Mouse (Mus musculus) thymus, adult 2 months (tissue): ENCODE data around the gene Crabp2. TPM values are rescaled to one million over a fixed set of nuclear protein-coding genes. Genes with fewer than 3 reads are reported as not detected.
A peak's percentile ranks its signal among the peaks of the same experiment; 100 is the strongest.

Source experiments
- DNase-seq: peaks from one replicate; pipeline ENCODE4 v3.0.0; 2021
- H3K27ac ChIP-seq: fragments of 200-500 bp; 2 replicates; pipeline ENCODE4 v1.5.1; 2012; ENCODE audit warnings: low read length, control low read depth; ENCODE audit not compliant: control insufficient read depth, insufficient read depth
- H3K27me3 ChIP-seq: fragments of 200-500 bp; 2 replicates; pipeline ENCODE4 v1.6.1; 2012; ENCODE audit warnings: mild to moderate bottlenecking, low read length, moderate library complexity, mixed read lengths; ENCODE audit not compliant: control insufficient read depth, insufficient read depth
- H3K36me3 ChIP-seq: fragments of 200-500 bp; 2 replicates; pipeline ENCODE4 v1.6.1; 2012; ENCODE audit warnings: mild to moderate bottlenecking, low read length, moderate library complexity; ENCODE audit not compliant: control insufficient read depth, insufficient read depth
- H3K4me1 ChIP-seq: fragments of 200-500 bp; replicated peaks from 2 replicates; pipeline ENCODE4 v1.6.1; 2012; ENCODE audit warnings: low read length; ENCODE audit not compliant: control insufficient read depth, insufficient read depth
- H3K4me3 ChIP-seq: fragments of 200-500 bp; 2 replicates; pipeline ENCODE4 v1.5.1; 2012; ENCODE audit warnings: mild to moderate bottlenecking, low read length, control low read depth, moderate library complexity; ENCODE audit not compliant: control insufficient read depth, insufficient read depth
- CTCF ChIP-seq: fragments of 200-500 bp; IDR thresholded peaks from 2 replicates; pipeline ENCODE4 v1.5.1; 2012; ENCODE audit warnings: mild to moderate bottlenecking, control low read depth, low read length, moderate library complexity, borderline replicate concordance; ENCODE audit not compliant: control insufficient read depth, poor library complexity, insufficient read depth; ENCODE audit errors: extremely low read depth
- POLR2A ChIP-seq: fragments of 200-500 bp; IDR thresholded peaks from 2 replicates; pipeline ENCODE4 v1.6.1; 2012; ENCODE audit warnings: mild to moderate bottlenecking, low read length, control low read depth, moderate library complexity; ENCODE audit not compliant: control insufficient read depth, poor library complexity, insufficient read depth; ENCODE audit errors: extremely low read depth
- WGBS: fragments of 180-500 bp; shearing (Covaris S2); methylation state at CpG from one replicate; pipeline ENCODE4 v1.1.7; 2018; 5-methylcytosine and 5-hydroxymethylcytosine counted together
- polyA plus RNA-seq: library from polyadenylated mRNA; depleted of rRNA; stranded (reverse); fragments of >200 nt; gene quantifications from 2 replicates; pipeline ENCODE4 v1.2.3, GENCODE M21; 2012

The Crabp2 gene
- polyA plus RNA-seq, 1 experiment = 1.6 TPM

- no peak for DNase-seq
- Histone ChIP-seq H3K27me3 (no peaks in the 10 kb centered on the region), H3K4me1 (peaks cover 7% of the 10 kb centered on the region), H3K27ac (no peak overlapping the region), H3K36me3 (peaks cover 32% of the 10 kb centered on the region), H3K4me3 (no peak overlapping the region)
- TF ChIP-seq CTCF (no peak), POLR2A (no peak)
- 95% methylated on average over 5 of the region's 5 CpGs for WGBS
Measured at GRCm38 (mm10) chr3:87927452-87927851, 21.0 kb upstream of the Crabp2 start.

GRCm38 (mm10) chr3:87929341-87930077, 19.0 kb upstream of the Crabp2 start:
- peaks cover 7% of the 10 kb centered on the region for H3K4me1 ChIP-seq
- no peak for DNase-seq
- peak overlapping the region; percentile 96 for H3K4me3 ChIP-seq
- 2% methylated on average over 26 of the region's 26 CpGs for WGBS
- no peak for TF ChIP-seq POLR2A
- no peak for TF ChIP-seq CTCF
- no peaks in the 10 kb centered on the region for H3K27me3 ChIP-seq
- peak overlapping the region; percentile 23; the same call in 1 of the 2 replicates for H3K27ac ChIP-seq
- H3K36me3 ChIP-seq = peaks cover 17% of the 10 kb centered on the region

DNA sequence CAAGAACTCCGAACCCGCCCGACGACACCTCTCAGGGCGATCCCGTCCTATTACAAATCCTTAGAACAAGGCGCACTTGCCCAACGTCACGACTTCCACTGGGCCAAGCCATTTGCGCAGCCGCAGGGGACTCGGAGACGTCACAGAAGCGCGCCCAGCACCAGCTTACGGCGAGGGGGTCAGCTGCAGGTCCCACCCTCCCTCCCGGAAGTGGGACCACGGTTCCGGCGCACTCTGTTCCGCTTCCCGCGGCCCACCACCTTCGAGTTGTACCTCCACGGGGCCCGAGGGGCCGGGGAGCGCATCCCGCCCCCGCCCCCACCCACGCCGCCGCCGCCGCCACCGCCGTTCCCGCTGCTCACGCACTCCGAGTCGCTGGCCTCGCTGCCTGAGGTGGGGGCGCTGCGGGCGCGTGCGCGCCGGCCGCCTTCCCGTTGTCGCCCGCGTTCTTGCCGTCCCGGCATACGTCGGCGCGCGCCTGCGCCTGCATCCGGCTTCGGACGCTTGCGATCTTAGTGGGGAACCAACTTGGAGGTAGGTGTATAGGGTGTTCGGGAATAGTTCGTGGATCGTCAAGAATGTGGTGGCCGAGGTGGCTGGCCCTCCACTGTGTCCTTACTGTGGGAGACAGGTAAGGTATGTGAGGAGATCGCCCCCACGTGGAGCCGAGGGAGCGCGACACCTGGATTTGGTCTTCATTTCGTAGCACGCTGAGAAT, 18.2 kb upstream of the Crabp2 start, which contains the start of the genes Isg20l2 and Rrnad1:
Gene Isg20l2 (plus strand): TSS at position 237 of the 718 bp plus-strand sequence.
Gene Rrnad1 (minus strand): TSS at position 640 of the 718 bp plus-strand sequence.
- Histone ChIP-seq H3K27me3 (no peaks in the 10 kb centered on the region), H3K4me3 (peak within 1 kb of the TSS; percentile 96), H3K27ac (peak within 1 kb of the TSS; percentile 34; the same call in 1 of the 2 replicates), H3K4me1 (peaks cover 7% of the 10 kb centered on the region), H3K36me3 (peaks cover 12% of the 10 kb centered on the region)
- peak; percentile 83 for TF ChIP-seq CTCF
- peak; percentile 62; the same call in 1 of the 2 replicates for TF ChIP-seq POLR2A
- under 1% methylated on average over 75 of the region's 78 CpGs for WGBS
- DNase-seq = peak; percentile 95

DNA sequence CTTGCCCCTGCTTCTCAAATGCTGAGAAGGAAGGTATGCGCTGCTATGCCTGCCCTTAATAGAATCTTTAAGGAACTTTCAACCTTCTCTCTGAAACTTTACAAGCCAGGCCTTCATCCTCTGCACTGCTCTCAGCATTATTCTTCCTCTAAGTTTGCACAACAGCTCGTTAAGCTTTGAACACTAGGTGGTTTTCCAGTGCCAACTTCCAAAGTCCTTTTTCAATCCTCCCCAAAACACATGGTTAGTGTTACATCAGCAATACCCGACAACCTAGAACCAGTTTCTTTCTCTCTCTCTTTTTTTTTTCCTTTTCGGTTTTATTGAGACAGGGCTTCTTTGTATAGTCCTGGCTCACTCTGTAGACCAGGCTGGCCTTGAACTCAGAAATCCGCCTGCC, 14.4 kb upstream of the Crabp2 start:
- peaks cover 38% of the 10 kb centered on the region for H3K36me3 ChIP-seq
- DNase-seq = no peak

GRCm38 (mm10) chr3:87934501-87934900, 14.0 kb upstream of the Crabp2 start:
- peaks cover 43% of the 10 kb centered on the region for H3K36me3 ChIP-seq
- H3K4me1 ChIP-seq = peaks cover 3% of the 10 kb centered on the region; the same call in 1 of the 2 replicates
- no peak for TF ChIP-seq POLR2A
- TF ChIP-seq CTCF = no peak
- no peak overlapping the region for H3K27ac ChIP-seq
- no peak for DNase-seq
- no peaks in the 10 kb centered on the region for H3K27me3 ChIP-seq
- no peak overlapping the region for H3K4me3 ChIP-seq
- WGBS = 88% methylated on average over 4 of the region's 4 CpGs

More for the DNA sequence above, 14.4 kb upstream of the Crabp2 start:
- WGBS = 94% methylated on average over 5 of the region's 5 CpGs
- no peak overlapping the region for H3K27ac ChIP-seq
- H3K4me3 ChIP-seq = no peak overlapping the region
- peaks cover 7% of the 10 kb centered on the region for H3K4me1 ChIP-seq
- TF ChIP-seq POLR2A (no peak), CTCF (no peak)
- no peaks in the 10 kb centered on the region for H3K27me3 ChIP-seq

DNA sequence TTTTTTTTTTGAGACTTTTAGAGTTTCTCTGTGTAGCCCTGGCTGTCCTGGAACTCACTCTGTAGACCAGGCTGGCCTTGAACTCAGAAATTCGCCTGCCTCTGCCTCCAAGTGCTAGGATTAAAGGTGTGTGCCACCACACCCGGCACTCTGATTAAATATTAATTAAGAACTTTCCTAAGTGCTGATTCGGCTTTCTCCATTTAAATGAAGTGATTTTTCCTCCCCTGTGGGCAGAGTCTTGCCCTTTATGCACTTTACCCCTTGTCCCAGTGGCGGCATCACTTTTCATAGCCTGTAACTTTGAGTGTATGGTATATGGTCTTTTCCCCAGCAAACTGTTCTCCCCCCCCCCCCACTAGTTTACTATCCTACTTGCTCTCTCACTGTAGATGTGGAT, 13.3 kb upstream of the Crabp2 start:
- peaks cover 50% of the 10 kb centered on the region for H3K36me3 ChIP-seq

GRCm38 (mm10) chr3:87935776-87936175, 12.7 kb upstream of the Crabp2 start:
- 99% methylated on average over 2 of the region's 2 CpGs for whole genome bisulfite sequencing
- H3K4me3 ChIP-seq = no peak overlapping the region
- no peak for TF ChIP-seq CTCF
- TF ChIP-seq POLR2A = no peak

More for the DNA sequence above, 13.3 kb upstream of the Crabp2 start:
- TF ChIP-seq CTCF = no peak
- no peak for TF ChIP-seq POLR2A
- no peak overlapping the region for H3K27ac ChIP-seq
- no peak overlapping the region for H3K4me3 ChIP-seq
- H3K4me1 ChIP-seq = peaks cover 3% of the 10 kb centered on the region; the same call in 1 of the 2 replicates
- DNase-seq = no peak
- WGBS = 91% methylated on average over 4 of the region's 4 CpGs
- no peaks in the 10 kb centered on the region for H3K27me3 ChIP-seq

More at GRCm38 (mm10) chr3:87935776-87936175, 12.7 kb upstream of the Crabp2 start:
- no peaks in the 10 kb centered on the region for H3K27me3 ChIP-seq
- H3K36me3 ChIP-seq = peaks cover 54% of the 10 kb centered on the region
- peak; percentile 61 for DNase-seq
- no peak overlapping the region for H3K27ac ChIP-seq
- peaks cover 3% of the 10 kb centered on the region; the same call in 1 of the 2 replicates for H3K4me1 ChIP-seq
